Mouse (Mus musculus): Measurements from ENCODE around the gene Upp2.

The Upp2 gene

GRCm38 (mm10) chr2:58567066-58567810, at the start of gene Upp2, which contains the start of gene Acvr1:
Upp2 (plus strand) TSS chr2:58567298.
Acvr1 (minus strand) TSS chr2:58567157.
- DNase-seq (ENCODE audit: low read depth, low spot score), result no peak

DNA sequence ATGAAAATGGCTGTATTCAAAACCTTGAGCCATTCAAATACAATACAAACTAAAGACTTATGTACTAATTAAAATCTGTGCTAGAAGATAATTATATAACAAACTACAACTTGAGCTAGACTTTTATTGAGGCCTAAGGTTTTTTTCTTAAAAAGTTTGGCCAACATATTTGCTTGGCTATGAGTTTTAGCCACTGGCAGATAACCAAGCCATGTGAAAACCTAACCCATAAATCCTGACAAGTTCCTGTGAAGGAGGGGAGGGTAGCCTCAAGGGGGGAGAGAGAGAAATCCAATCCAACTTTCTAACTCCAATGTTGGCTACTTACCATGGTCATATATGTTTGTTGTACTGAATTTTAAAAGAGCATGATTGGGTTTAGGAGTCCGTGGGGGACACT, 48.6 kb upstream of the Upp2 start:
- DNase-seq (ENCODE audit: low read depth, low spot score), result no peak

DNA sequence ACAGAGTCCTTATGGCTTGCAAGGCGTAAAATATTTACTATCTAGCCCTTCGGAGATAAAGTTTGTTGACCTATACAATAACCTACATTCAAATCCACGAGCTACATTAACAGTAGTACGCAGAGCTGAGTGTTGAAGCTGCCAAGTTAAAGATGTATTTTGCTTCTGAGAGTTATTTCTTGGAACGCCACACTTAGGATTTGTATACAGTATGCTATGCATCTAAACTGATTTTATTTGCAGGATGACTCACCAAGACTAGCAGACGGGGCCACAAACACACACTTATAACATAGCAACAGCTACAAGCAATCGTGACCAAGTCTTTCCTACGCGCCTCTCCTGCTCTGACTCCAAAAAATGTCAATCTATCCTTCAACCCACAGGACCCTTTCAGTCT, 46.4 kb upstream of the Upp2 start:
- no peak for DNase-seq (ENCODE audit: low read depth, low spot score)

DNA sequence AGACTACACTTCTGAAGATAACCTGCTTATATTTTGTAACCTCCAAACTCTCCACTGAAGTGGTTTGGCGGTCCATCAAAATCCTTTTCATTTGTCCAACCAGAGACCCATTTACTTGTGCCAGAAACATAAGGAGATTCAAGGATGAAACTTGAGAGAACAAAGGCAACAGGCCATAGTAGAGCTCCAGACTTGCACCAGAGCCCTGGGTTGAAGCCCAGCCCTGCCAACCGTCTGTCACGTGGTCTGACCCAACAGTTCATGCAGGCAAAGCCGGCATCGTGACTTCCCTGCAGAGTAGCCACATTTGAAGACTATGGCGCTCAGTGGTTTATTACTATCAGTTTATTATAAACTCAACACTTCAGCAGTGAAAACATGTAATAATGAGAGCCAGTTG, 45.5 kb upstream of the Upp2 start:
- no peak for DNase-seq (ENCODE audit: low read depth, low spot score)

DNA sequence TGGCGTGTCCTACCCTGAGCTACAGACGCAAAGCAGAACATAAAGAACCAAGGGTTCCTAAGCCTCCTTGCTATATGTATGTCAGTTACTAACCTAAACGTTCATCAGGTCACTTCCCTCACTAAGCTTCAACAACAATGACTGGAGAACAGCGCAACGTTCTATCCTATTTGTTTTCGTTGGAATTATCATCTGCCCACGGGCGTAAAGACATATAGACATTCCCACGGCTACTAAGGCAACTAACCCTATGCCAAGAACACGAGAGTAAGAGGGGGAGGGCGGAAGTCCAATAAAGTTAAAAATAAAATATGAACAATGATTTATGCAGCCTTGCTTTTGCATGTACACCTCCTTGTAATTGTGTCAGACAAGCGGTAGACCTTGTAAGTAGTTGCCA, 44.0 kb upstream of the Upp2 start:
- no peak for DNase-seq (ENCODE audit: low read depth, low spot score)

- DNase-seq (ENCODE audit: low read depth, low spot score), result no peak
Measured at GRCm38 (mm10) chr2:58523894-58524293, 43.2 kb upstream of the Upp2 start.

- DNase-seq (ENCODE audit: low read depth, low spot score), result no peak
Measured at GRCm38 (mm10) chr2:58524356-58524755, 42.7 kb upstream of the Upp2 start.

DNA sequence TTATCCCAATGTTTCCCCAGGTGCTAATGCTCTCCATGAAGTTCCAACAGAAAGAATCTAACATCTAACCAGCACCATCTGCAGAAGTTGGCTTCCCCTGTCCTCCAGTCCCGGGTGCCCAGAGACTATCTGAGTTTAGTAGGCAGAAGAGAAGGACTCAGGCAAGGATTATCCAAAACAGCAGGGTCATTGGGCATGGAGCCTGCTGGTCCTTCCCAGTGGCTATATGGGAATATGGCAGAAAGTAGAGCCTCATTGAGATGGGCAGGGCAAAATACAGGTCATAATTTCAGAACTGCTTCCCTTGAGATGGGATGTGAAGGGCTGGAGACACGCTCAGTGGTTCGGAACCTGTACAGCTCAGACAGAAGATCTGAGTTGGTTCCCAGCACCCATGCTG, 39.3 kb upstream of the Upp2 start:
- DNase-seq (ENCODE audit: low read depth, low spot score), result no peak

- no peak for DNase-seq (ENCODE audit: low read depth, low spot score)
Measured at GRCm38 (mm10) chr2:58529384-58529783, 37.7 kb upstream of the Upp2 start.

DNA sequence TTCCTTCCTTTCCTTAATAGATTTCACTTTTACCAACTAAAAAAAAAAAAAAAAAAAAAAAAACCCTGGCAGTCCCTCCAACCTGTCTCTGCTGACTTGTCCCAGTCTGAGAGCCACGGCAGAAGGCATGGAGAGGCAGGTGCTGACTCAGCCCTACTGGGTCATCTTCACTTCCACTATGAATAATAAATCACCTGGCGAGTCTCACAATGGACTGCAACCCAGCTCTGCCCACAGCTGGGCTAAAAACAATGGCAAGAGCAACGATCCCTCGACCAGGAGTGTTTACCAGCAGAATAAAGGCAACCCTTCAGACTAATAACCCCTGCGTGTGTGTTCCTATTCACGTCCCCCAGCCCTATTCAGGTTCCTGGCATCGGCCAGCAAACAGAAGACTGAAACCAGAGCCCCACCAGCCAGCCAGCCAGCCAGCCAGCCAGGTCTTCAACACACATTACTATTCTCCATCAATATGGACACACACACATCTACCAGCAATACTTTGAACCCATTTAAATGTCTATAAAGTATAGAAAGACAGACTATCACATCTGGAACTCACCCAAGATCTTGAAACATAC, 37.1 kb upstream of the Upp2 start:
- DNase-seq (ENCODE audit: low read depth, low spot score), result no peak

DNA sequence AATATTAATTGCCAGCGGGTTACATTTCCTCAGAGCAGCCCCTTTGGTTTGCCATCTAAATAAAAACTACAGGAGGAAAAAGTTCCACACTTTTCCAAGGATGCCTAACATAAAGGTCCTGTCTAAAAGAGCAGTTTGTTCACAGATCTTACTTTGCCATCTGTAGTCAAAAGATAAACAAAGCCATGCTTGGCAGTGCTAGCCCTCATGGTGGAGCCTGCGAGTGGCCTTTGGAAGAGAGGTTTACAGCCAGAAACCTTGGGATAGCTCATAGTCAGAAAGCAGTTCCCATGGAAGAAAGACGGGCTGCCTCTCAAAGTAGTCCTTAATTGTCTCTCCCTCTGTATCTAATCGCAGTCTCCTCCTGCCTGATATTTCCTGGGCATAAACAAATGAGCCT, 36.6 kb upstream of the Upp2 start:
- no peak for DNase-seq (ENCODE audit: low read depth, low spot score)

DNA sequence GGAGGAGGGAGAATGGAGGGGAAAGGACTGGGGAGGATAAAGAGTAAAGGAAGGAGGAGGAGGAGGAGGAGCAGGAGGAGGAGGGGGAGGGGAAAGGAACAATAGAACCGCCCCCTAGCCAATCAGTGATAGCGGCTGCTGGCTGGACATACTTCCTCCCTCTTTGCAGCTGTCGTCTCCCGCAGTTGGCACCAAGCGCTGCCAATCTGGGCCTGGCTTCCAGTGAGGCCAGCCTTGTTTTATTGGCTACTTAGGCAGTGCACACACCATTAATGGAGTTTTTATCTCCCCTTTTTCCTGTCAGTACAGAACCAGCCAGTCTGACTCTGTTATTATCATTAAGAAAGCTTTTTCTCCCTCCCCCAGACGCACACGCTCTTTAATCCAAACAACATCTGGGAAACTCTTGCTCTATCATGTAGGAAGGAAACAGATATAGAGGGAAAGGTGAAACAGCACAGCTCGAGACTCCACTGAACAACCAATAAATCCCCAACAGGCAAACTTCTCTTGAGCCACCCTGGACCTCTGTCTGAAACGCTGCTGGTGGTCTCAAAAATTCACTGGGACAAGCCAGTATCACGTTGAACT, 34.7 kb upstream of the Upp2 start:
- no peak for DNase-seq (ENCODE audit: low read depth, low spot score)

- DNase-seq (ENCODE audit: low read depth, low spot score), result no peak
Measured at GRCm38 (mm10) chr2:58533521-58534001, 33.5 kb upstream of the Upp2 start.

DNA sequence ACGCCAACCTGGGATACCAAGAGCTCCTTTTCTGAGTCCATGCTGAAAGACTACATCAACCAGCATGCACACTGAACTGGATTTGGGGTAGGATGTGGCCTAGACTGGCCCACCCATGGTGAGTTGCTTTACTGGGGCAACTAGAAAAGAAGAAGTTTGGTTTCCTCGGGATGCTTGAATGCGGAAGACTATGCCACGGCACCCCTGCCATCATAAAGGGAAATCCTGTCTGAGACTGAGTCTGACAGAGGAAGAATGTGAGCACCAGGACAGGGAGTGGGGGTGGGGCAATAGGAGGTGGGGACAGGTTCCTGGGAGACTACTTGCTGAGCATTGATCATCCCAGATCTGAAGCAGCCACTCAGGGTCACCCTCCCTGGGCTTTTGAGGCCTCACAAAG, 32.7 kb upstream of the Upp2 start:
- no peak for DNase-seq (ENCODE audit: low read depth, low spot score)

DNA sequence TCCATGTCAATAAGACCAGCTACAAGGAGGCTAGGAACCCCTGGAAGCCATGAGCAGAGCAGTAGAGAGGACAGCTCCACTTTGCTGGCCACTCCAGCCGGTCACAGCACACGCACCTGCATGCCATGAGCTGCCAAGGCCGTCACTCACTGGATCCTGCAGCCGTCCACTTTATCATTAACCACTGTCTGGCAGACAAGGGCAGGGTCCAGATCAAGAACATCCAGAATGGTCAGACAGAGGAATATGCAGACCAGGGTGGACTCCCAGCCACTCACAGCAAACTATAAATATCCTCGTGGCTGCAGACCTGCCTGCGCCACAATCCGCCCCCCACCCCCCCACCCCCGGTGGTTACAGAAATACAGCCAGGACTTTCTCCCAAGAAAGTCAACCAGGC, 31.9 kb upstream of the Upp2 start:
- no peak for DNase-seq (ENCODE audit: low read depth, low spot score)

- DNase-seq (ENCODE audit: low read depth, low spot score), result no peak
Measured at GRCm38 (mm10) chr2:58536796-58537195, 30.3 kb upstream of the Upp2 start.

- no peak for DNase-seq (ENCODE audit: low read depth, low spot score)
Measured at GRCm38 (mm10) chr2:58538196-58538595, 28.9 kb upstream of the Upp2 start.

DNA sequence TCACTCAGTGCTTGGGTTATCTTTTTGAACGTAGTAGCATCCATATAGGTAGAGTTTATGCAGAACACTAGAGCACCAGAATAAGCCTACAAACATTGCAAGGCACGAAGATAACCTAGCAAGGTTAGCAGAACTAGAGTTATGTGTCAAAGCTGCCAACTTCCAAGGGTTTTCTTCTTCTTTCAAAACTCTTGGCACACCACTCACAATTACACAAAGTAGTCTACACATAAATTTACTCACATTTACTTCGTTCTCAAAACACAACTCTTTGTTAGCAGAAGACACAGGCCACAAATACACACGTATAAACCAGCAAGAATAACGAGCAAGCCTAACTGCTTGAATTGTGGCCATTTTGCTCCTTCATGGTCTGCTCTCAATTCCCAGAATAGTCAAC, 23.8 kb upstream of the Upp2 start:
- no peak for DNase-seq (ENCODE audit: low read depth, low spot score)

- no peak for DNase-seq (ENCODE audit: low read depth, low spot score)
Measured at GRCm38 (mm10) chr2:58544368-58544767, 22.7 kb upstream of the Upp2 start.

- DNase-seq (ENCODE audit: low read depth, low spot score), result no peak
Measured at GRCm38 (mm10) chr2:58546264-58546663, 20.8 kb upstream of the Upp2 start.

DNA sequence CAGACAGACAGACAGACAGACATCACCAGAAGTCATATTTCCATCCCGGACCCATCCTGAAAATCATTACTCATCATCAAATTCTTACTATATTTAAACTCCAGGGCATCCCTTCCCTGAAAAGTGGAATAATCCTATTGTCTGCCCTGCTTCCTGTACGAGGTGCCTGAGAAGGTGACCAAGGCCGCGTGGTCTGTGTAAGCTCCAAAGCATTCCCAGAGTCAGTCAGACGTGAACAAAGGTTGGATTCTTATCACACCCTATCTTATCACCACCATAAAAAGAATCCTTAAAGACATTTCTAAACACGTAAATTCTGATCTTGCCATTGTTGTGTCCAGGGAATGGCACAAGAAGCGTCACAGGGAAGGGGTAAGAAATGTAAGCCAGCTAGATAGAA, 18.2 kb upstream of the Upp2 start:
- DNase-seq (ENCODE audit: low read depth, low spot score), result no peak

GRCm38 (mm10) chr2:58549960-58550359, 17.1 kb upstream of the Upp2 start:
- DNase-seq (ENCODE audit: low read depth, low spot score), result no peak

- DNase-seq (ENCODE audit: low read depth, low spot score), result no peak
Measured at GRCm38 (mm10) chr2:58550488-58550887, 16.6 kb upstream of the Upp2 start.

Data from c-Kit-negative CD71-positive TER-119-positive erythroid progenitor cells, embryonic 14.5 days (primary cell).